Mouse (Mus musculus) embryonic facial prominence, embryonic 11.5 days (tissue): ENCODE measurements at regions not wholly inside any gene's neighbourhood (a gene's known extent, or its start where the extent isn't known, plus 50 kb on each side); places are given as distances from the start of the nearest gene placed in this dataset.
"Not testable (repeated sequence)": the region's sequence is repeated elsewhere in the genome, so short reads cannot be mapped to it uniquely, and the experiment has no call there.

ENCODE experiments used
- ATAC-seq: fragments of 200-750 bp; cut with Nextera tagmentation; replicated peaks from 2 replicates; pipeline ENCODE4 v1.8.0; 2017; ENCODE audit warnings: low read depth; ENCODE audit not compliant: insufficient number of reproducible peaks, low FRiP score, low TSS enrichment
- DNase-seq: peaks from one replicate; pipeline ENCODE4 v3.0.0-alpha.2; 2015; ENCODE audit warnings: low spot score
- H3K27ac ChIP-seq: fragments of 300-500 bp; sonication (generic); replicated peaks from 2 replicates; pipeline ENCODE4 v1.5.1; 2014; ENCODE audit warnings: mild to moderate bottlenecking, low read depth, low read length, control low read depth
- H3K27me3 ChIP-seq: fragments of 300-500 bp; sonication (generic); 2 replicates; pipeline ENCODE4 v1.6.1; 2014; ENCODE audit warnings: mild to moderate bottlenecking, low read length, moderate library complexity, mixed read lengths; ENCODE audit not compliant: control insufficient read depth, insufficient read depth
- H3K36me3 ChIP-seq: fragments of 300-500 bp; sonication (generic); replicated peaks from 2 replicates; pipeline ENCODE4 v1.6.1; 2014; ENCODE audit warnings: low read depth, mild to moderate bottlenecking, low read length, moderate library complexity, mixed read lengths; ENCODE audit not compliant: control insufficient read depth, insufficient read depth
- H3K4me1 ChIP-seq: fragments of 300-500 bp; sonication (generic); 2 replicates; pipeline ENCODE4 v1.6.1; 2014; ENCODE audit warnings: low read length, mixed read lengths; ENCODE audit not compliant: control insufficient read depth, insufficient read depth
- H3K4me2 ChIP-seq: fragments of 300-500 bp; sonication (generic); 2 replicates; pipeline ENCODE4 v1.6.1; 2014; ENCODE audit warnings: low read depth, mild to moderate bottlenecking, control low read depth, low read length, moderate library complexity
- H3K4me3 ChIP-seq: fragments of 300-500 bp; sonication (generic); 2 replicates; pipeline ENCODE4 v1.5.1; 2014; ENCODE audit warnings: low read depth, low read length, control low read depth
- H3K9ac ChIP-seq: fragments of 300-500 bp; sonication (generic); replicated peaks from 2 replicates; pipeline ENCODE4 v1.6.1; 2014; ENCODE audit warnings: mild to moderate bottlenecking, control low read depth, low read length
- H3K9me3 ChIP-seq: fragments of 300-500 bp; sonication (generic); replicated peaks from 2 replicates; pipeline ENCODE4 v1.6.1; 2016; ENCODE audit warnings: mild to moderate bottlenecking, low read length, inconsistent platforms, mixed read lengths; ENCODE audit not compliant: control insufficient read depth
- WGBS: fragments of 180-500 bp; shearing (Covaris S2); extraction: QIAGEN DNeasy Blood & Tissue Kit; methylation state at CpG from one replicate; pipeline ENCODE4 v1.1.7; 2014; 5-methylcytosine and 5-hydroxymethylcytosine counted together

- no peaks in the 10 kb centered on the region for H3K4me1 ChIP-seq
- ATAC-seq = no peak
- no peak overlapping the region for H3K4me3 ChIP-seq
- no peaks in the 10 kb centered on the region for H3K9me3 ChIP-seq
- no peaks in the 10 kb centered on the region for H3K36me3 ChIP-seq
- no peak overlapping the region for H3K4me2 ChIP-seq
- no peak for DNase-seq
- WGBS = 86% methylated on average over 2 of the region's 2 CpGs
- no peaks in the 10 kb centered on the region for H3K27me3 ChIP-seq
- no peak overlapping the region for H3K9ac ChIP-seq
- H3K27ac ChIP-seq = no peak overlapping the region
These were observed 90.1 kb upstream of the Hdac2 start for GRCm38 (mm10) chr10:36884198-36884597.

DNA sequence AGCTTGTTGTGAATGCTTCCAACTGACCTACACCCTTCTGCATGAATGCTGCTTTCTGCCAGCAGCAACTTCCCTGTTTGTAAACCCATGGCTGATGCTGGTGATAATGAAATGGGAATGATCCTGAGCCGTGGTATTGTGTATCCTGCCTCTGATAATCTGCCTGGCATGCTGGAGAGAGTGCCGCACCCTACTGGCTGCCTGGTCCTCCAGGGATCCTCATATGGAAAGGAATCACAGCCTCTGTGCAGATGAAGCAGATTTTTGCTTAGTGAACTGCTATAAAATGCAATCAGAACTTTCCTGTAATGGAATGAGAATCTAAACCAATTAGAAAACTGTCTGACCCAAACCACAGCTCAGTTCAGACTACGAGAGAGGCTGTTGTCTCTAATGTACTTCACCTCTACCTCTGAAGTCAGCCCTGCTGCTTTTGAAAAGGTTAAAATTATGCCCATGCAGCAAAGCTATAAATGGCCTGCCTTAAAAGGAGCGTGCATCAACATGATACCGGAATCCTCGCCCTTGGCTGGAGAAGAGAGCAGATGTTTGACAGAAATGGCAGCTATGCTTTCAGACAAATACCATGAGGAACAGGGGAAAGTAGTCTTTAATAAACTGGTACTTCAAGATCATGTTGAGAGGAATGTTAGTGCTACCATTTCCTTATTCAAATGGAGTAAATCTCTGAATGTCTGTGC, 76.3 kb upstream of the Hdac2 start:
- Histone ChIP-seq H3K4me1 (no peaks in the 10 kb centered on the region), H3K27me3 (no peaks in the 10 kb centered on the region), H3K9ac (no peak overlapping the region), H3K9me3 (no peaks in the 10 kb centered on the region), H3K4me2 (no peak overlapping the region), H3K27ac (no peak overlapping the region), H3K36me3 (no peaks in the 10 kb centered on the region), H3K4me3 (no peak overlapping the region)
- DNase-seq (peak; percentile 3), ATAC-seq (no peak)
- 65% methylated on average over 6 of the region's 6 CpGs for WGBS

- Histone ChIP-seq H3K4me3 (no peak overlapping the region), H3K27me3 (no peaks in the 10 kb centered on the region), H3K4me2 (no peak overlapping the region), H3K36me3 (no peaks in the 10 kb centered on the region), H3K9ac (no peak overlapping the region), H3K9me3 (no peaks in the 10 kb centered on the region), H3K4me1 (no peaks in the 10 kb centered on the region), H3K27ac (no peak overlapping the region)
- WGBS = 76% methylated on average over 4 of the region's 4 CpGs
- no peak for ATAC-seq
- no peak for DNase-seq
These were observed 65.5 kb upstream of the Hdac2 start for GRCm38 (mm10) chr10:36908861-36909260.

DNA sequence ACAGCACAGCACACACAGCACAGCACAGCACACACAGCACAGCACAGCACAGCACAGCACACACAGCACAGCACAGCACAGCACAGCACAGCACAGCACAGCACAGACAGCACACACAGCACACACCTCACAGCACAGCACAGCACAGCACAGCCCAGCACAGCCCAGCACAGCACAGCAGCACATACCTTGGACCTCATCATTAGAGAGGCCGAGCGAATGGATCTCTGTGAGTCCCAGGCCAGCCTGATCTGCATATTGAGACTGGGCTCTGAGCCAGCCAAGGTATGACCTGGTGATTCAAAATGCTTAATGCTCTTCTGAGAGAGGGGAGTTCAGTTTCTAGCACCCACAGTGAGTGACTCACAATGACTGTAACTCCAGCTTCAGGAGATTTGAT, 56.3 kb upstream of the Hdac2 start:
- ATAC-seq, H3K27me3 ChIP-seq, H3K9ac ChIP-seq, H3K36me3 ChIP-seq, H3K27ac ChIP-seq, DNase-seq, H3K9me3 ChIP-seq, H3K4me3 ChIP-seq, H3K4me1 ChIP-seq, H3K4me2 ChIP-seq: not testable (repeated sequence)
- WGBS = 88% methylated on average over 2 of the region's 2 CpGs

- DNase-seq (no peak), ATAC-seq (no peak)
- H3K9me3 ChIP-seq = no peaks in the 10 kb centered on the region
- WGBS = 81% methylated on average over 3 of the region's 3 CpGs
- H3K4me1 ChIP-seq = no peaks in the 10 kb centered on the region
- no peak overlapping the region for H3K9ac ChIP-seq
- H3K27ac ChIP-seq = no peak overlapping the region
- H3K4me3 ChIP-seq = no peak overlapping the region
- H3K36me3 ChIP-seq = no peaks in the 10 kb centered on the region
- no peak overlapping the region for H3K4me2 ChIP-seq
- no peaks in the 10 kb centered on the region for H3K27me3 ChIP-seq
These were observed 50.6 kb upstream of the Hdac2 start for GRCm38 (mm10) chr10:36923756-36924155.

GRCm38 (mm10) chr10:36924161-36924560, 50.2 kb upstream of the Hdac2 start:
- no peaks in the 10 kb centered on the region for H3K27me3 ChIP-seq
- no peak for ATAC-seq
- 90% methylated on average over 2 of the region's 2 CpGs for WGBS

More at GRCm38 (mm10) chr10:36924161-36924560, 50.2 kb upstream of the Hdac2 start:
- no peak overlapping the region for H3K27ac ChIP-seq
- no peaks in the 10 kb centered on the region for H3K36me3 ChIP-seq
- no peak overlapping the region for H3K4me3 ChIP-seq
- no peaks in the 10 kb centered on the region for H3K9me3 ChIP-seq
- no peak for DNase-seq
- H3K4me1 ChIP-seq = no peaks in the 10 kb centered on the region
- no peak overlapping the region for H3K4me2 ChIP-seq
- H3K9ac ChIP-seq = no peak overlapping the region
